Mouse (Mus musculus) lung, postnatal 0 days (tissue): Measurements from ENCODE around the gene Tapbp.

Source experiments
- CTCF ChIP-seq: IDR thresholded peaks from 2 replicates; pipeline ENCODE4 v1.5.1; 2016; ENCODE audit warnings: antibody characterized with exemption, mild to moderate bottlenecking
- EP300 ChIP-seq: IDR thresholded peaks from 2 replicates; pipeline ENCODE4 v1.6.1; 2016; ENCODE audit warnings: antibody characterized with exemption, mild to moderate bottlenecking, control low read depth

DNA sequence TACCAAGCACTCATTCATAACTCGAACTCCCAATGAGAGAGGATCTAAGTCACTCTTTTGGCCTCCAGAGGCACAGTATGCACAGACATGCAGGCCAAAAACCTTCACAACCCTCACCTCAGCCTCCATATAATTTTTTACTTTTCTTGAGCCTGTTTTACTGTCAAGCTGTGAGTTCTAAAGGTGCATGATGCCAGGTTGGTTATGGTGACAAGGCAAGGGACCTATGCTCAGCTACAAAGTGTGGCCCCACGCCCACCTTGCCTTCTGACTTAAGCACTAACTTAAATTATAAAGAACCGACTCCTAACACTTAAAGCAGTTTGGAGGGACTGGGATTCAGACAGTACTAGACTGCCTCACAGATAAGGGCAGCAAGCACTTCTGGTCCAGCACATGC is 37.6 kb downstream of the Tapbp start:
- TF ChIP-seq CTCF: no peak
- no peak for TF ChIP-seq EP300
